Mouse (Mus musculus): ENCODE results near the gene S100a6. TPM values are rescaled to one million over a fixed set of nuclear protein-coding genes. Genes with fewer than 3 reads are reported as not detected.

Gene S100a6
- total RNA-seq, 2 experiments from 2014 or later, result 42.5 to 68.0 TPM

GRCm38 (mm10) chr3:90626266-90627021 lies 13.8 kb downstream of the S100a6 start:
- DNase-seq, result no peak

DNA sequence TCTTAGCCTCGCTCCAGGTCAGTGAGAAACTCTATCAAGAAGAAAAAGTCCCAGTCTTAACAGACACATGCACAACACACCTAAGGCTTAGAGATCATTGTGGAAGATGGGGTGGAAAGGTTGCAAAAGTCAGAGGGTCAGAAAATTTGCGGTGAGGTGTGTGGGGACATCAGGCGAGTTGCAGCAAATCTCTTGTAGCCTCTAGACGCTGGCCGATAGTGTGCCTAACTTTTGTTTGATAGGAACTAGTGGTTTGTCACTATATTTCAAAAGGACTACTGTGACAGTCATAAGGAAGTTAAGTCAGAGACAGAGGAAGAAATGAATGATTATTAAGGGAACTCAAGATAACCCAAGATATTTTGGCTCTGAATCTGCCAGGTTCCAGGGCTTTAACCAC lies 14.7 kb downstream of the S100a6 start:
- DNase-seq, result no peak

GRCm38 (mm10) chr3:90627807-90628206 lies 15.1 kb downstream of the S100a6 start:
- DNase-seq, result no peak

GRCm38 (mm10) chr3:90629298-90629697 lies 16.6 kb downstream of the S100a6 start:
- DNase-seq, result no peak

DNA sequence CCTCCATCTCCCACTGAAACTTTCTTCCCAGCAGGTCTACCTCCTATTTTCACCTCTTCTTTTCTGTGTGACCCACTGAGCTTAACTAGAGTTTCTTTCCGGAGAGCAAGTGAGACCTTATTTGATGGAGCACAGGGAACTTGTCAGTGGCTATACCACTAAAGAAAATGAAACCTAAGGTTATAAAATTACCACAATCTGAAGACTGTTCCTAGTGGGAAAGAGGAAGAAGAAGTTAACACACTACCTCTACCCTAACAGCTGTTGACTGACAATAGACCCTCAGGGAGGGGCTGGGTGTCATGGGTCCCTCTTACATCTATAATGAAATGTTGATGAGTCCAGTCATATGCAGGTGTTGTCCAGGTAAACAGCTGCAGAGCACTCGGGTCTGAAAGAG lies 19.3 kb downstream of the S100a6 start:
- DNase-seq, result no peak

DNA sequence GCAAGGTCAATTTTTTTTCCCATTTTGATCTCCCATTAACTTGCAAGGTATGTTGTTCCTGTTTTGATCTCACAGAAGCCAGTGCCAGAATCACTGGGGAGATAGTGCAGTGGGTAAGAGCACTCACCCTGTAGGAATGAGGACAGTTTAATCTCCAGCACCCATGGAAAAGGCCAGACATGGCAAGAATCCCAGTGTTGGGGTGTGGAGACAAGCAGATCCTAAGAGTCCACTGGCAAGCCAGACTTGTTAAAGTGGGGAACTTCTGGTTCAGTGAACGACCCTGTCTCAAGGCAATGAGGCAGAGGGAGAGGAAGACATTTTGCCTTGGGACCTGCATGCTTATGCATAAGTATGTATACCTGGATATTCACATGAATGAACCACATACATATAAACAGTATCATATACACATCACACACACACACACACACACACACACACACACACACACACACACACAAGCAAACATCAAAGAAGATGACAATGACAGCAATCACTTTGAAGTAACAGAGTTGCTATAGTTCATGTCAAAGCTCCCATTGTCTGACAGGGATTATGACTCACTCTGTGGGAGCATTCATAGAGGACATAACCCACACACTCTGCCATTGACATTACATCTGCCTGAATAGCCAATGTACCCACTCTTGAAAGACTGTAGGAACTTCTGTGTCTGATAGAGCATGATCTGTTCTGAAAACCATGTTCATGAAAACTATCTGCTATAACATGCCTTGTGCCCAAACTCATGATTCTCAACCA lies 26.0 kb downstream of the S100a6 start:
- no peak for DNase-seq

DNA sequence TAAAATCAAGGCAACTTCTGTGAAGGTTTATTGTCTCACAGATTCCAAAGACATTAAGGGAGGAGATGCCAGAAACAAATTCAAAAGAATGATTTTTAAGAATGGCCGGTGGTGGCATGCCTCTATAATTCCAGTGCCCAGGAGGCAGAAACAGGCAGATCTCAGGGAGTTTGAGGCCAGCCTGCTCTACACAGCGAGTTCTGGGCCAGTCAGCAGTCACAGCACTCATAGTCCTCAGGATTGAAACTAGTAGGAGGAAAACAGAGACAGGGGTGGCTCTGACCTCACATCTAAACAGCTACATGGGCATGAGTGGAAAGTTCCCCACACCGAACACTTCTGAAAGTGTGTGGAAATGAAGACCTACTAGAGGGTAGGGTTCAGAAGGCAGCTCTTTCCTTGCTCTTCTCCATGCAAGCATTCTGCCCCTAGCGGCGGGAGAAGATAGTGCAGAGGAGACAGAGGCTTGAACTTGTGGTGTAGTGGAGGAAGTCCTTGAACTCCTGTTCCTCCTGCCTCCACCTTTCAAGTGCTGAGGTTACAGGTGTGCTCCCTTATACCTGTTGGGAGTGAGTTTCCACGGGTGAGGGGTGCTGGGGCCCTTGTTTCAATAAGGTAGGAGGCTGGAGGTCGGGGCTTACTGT lies 27.0 kb downstream of the S100a6 start:
- DNase-seq, result peak in 1 of 2 experiments; percentile 22

GRCm38 (mm10) chr3:90640981-90641380 lies 28.3 kb downstream of the S100a6 start:
- no peak for DNase-seq

DNA sequence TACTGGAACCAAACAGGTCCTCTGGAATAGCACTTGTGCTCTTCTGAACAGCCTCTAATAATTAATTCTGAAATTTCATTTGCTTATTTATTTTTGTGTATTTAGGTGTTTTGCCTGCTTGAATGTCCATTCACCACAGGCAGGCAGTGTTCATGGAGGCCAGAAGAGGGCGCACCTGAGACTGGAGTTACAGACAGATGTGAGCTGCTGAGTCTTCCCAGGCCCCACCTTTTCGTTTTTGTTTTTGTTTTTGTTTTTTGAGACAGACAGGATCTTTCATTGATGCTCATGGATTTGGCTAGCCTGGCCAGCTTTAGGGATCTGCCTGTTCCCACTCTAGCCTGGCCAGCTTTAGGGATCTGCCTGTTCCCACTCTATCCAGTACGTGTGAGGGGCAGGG lies 31.5 kb downstream of the S100a6 start:
- peak; percentile 65 to 73 for DNase-seq

- no peak for DNase-seq
Measured at GRCm38 (mm10) chr3:90647291-90647690, 34.6 kb downstream of the S100a6 start.

GRCm38 (mm10) chr3:90648981-90649380 lies 36.3 kb downstream of the S100a6 start:
- DNase-seq, result no peak

GRCm38 (mm10) chr3:90649832-90650231 lies 37.1 kb downstream of the S100a6 start:
- no peak for DNase-seq

- DNase-seq, result peak; percentile 62 to 77
Measured at GRCm38 (mm10) chr3:90652878-90653508, 40.3 kb downstream of the S100a6 start.

GRCm38 (mm10) chr3:90653717-90654116 lies 41.0 kb downstream of the S100a6 start, which contains the start of gene S100a7a:
Gene S100a7a (plus strand): TSS chr3:90654017.
- DNase-seq, result no peak

GRCm38 (mm10) chr3:90657405-90657804 lies 44.7 kb downstream of the S100a6 start:
- no peak for DNase-seq

GRCm38 (mm10) chr3:90659364-90660044 lies 46.8 kb downstream of the S100a6 start:
- no peak for DNase-seq

GRCm38 (mm10) chr3:90664219-90664618 lies 51.5 kb downstream of the S100a6 start:
- DNase-seq, result peak; percentile 14 to 30

GRCm38 (mm10) chr3:90668846-90669245 lies 56.2 kb downstream of the S100a6 start, which contains the start of gene S100a8:
Gene S100a8 (plus strand): TSS chr3:90668978.
- DNase-seq, result peak; percentile 44 to 55
